Mouse (Mus musculus) lung, adult 2 months (tissue): ENCODE data around the gene Nkx1-2. TPM values are rescaled to one million over a fixed set of nuclear protein-coding genes. Genes with fewer than 3 reads are reported as not detected.

Experiments
- DNase-seq: peaks from one replicate; pipeline ENCODE4 v3.0.0; 2022
- H3K4me1 ChIP-seq: fragments of 200-500 bp; 2 replicates; pipeline ENCODE4 v1.6.1; 2011; ENCODE audit warnings: low read length; ENCODE audit not compliant: control insufficient read depth, insufficient read depth
- H3K4me3 ChIP-seq: fragments of 200-500 bp; replicated peaks from 2 replicates; pipeline ENCODE3; 2011; ENCODE audit warnings: low read depth, mild to moderate bottlenecking, control low read depth, low read length; ENCODE audit errors: extremely low read depth
- CTCF ChIP-seq: fragments of 200-500 bp; IDR thresholded peaks from 2 replicates; pipeline ENCODE4 v1.5.1; 2011; ENCODE audit warnings: mild to moderate bottlenecking, low read length, control low read depth; ENCODE audit not compliant: insufficient read depth
- POLR2A ChIP-seq: fragments of 200-500 bp; IDR thresholded peaks from 2 replicates; pipeline ENCODE4 v1.6.1; 2011; ENCODE audit warnings: low read depth, mild to moderate bottlenecking, control low read depth, low read length, borderline replicate concordance; ENCODE audit errors: extremely low read depth
- WGBS: fragments of 180-500 bp; shearing (Covaris S2); methylation state at CpG from one replicate; pipeline ENCODE4 v1.1.7; 2018; 5-methylcytosine and 5-hydroxymethylcytosine counted together
- polyA plus RNA-seq: library from polyadenylated mRNA; depleted of rRNA; stranded (reverse); fragments of >200 nt; gene quantifications from 2 replicates; pipeline ENCODE4 v1.2.3, GENCODE M21; 2012

Gene Nkx1-2
- polyA plus RNA-seq, 1 experiment: not detected

DNA sequence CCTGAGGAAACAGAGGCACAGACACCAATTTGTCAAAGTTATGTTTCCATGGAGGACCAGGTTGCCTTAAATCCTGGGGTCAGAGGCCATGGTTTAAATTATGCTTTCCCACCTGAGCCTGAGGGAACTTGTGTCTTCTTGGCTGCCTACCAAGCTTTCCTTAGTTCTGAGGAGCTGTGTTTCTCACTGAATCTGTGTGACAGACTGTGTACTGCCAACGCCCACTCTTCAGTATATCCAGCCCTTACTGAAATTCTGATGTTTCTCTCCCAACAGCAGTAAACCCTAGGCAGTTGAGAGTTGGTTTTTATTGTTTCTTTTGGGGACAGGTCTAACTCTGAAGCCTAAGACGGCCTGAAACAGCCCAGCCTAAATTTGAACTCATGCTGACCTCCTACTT, 5.7 kb downstream of the Nkx1-2 start:
- WGBS: 79% methylated on average over 2 of the region's 2 CpGs
- Histone ChIP-seq H3K4me3 (no peak overlapping the region), H3K4me1 (no peaks in the 10 kb centered on the region)
- DNase-seq: no peak
- no peak for TF ChIP-seq POLR2A
- TF ChIP-seq CTCF: no peak

GRCm38 (mm10) chr7:132589610-132590009, 9.8 kb downstream of the Nkx1-2 start:
- no peak for TF ChIP-seq POLR2A
- TF ChIP-seq CTCF: no peak
- no peak overlapping the region for H3K4me3 ChIP-seq
- 64% methylated on average over 5 of the region's 5 CpGs for WGBS
- H3K4me1 ChIP-seq: no peaks in the 10 kb centered on the region
- DNase-seq: no peak

GRCm38 (mm10) chr7:132587167-132587566, 12.3 kb downstream of the Nkx1-2 start:
- WGBS: 59% methylated on average over 5 of the region's 5 CpGs
- H3K4me3 ChIP-seq: no peak overlapping the region
- no peak for DNase-seq
- no peaks in the 10 kb centered on the region for H3K4me1 ChIP-seq
- TF ChIP-seq POLR2A (no peak), CTCF (no peak)

DNA sequence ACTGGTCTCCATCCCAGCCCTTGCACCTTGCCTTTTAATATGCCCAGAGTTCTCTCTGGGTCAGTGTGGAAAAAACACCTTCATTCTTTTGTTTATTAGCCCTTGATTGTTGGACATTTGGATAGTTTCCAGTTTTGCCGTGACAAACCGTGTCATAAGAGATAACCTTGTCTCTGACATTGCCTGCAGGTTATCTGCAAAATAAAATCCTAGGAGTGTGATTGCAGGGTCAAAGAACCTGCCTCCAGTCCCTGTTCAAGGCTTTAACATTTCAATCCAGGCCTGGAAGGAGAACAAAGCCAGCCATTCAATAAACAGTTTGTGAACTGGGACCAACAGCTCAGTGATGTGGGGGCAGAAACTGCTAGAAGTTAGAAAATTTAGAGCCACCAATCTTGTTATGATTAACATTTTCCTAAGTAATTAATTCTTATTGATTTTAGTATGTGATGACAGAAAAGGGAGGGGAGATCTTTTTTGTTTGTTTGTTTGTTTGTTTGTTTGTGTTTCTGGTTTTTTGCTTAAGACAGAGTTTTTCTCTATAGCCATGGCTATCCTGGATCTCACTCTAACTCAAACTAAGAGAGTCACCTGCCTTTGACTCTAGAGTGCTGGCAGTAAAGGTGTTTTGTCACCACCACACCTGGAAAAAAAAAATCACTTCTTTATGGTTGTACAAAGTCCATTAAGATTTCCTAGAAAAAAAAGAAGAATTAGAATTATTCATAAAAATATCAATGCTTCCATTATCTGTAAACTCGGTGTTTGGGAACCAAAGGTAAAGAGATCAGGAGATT, 13.5 kb downstream of the Nkx1-2 start:
- no peak for TF ChIP-seq POLR2A
- TF ChIP-seq CTCF: no peak
- DNase-seq: no peak
- H3K4me1 ChIP-seq: no peaks in the 10 kb centered on the region
- 50% methylated on average over 3 of the region's 3 CpGs for WGBS
- no peak overlapping the region for H3K4me3 ChIP-seq

DNA sequence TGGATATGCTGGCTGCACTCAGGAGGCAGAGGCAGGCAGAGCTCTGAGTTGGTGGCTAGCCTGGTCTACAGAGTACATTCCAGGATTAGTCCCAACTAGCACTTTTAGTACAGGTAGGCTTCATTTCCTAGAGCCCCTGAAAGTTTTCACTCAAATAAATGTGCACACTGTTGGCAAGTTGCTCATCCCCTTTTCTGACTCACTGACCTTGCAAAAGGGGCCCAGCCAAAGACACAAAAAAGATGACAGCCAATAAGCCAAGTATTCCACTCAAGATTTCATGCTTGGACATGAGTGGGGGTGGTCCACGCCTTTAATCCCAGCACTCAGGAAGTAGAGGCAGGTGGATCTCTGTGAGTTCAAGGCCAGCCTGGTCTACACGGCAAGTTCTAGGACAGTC, 18.0 kb downstream of the Nkx1-2 start:
- TF ChIP-seq POLR2A (no peak), CTCF (no peak)
- H3K4me1 ChIP-seq: peaks cover 3% of the 10 kb centered on the region
- WGBS: 90% methylated on average over 2 of the region's 2 CpGs
- no peak for DNase-seq
- no peak overlapping the region for H3K4me3 ChIP-seq

GRCm38 (mm10) chr7:132580511-132580910, 18.9 kb downstream of the Nkx1-2 start:
- WGBS: 66% methylated on average over 6 of the region's 6 CpGs
- peaks cover 4% of the 10 kb centered on the region for H3K4me1 ChIP-seq
- DNase-seq: no peak
- TF ChIP-seq CTCF: no peak
- no peak for TF ChIP-seq POLR2A
- no peak overlapping the region for H3K4me3 ChIP-seq

DNA sequence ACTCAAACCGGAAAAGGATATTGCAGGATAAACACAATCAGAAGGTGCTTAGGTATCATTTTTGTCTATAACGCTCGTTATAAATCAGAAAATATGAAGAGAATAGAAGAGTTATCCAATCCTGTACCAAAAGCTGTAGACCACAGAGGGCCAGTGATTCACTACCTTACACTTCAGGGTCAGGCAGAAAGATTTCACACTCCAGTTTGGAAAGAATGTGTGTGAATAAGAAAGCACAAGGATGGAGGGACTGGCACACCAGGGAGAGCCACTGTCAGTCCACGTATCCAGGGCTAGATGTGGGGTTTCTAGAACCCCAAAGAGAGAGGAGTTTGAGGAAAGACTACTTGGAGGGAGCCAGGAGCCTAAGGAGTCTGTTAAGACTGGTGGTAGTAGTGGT, 22.5 kb downstream of the Nkx1-2 start:
- DNase-seq: no peak
- Histone ChIP-seq H3K4me1 (peaks cover 4% of the 10 kb centered on the region), H3K4me3 (no peak overlapping the region)
- no peak for TF ChIP-seq CTCF
- TF ChIP-seq POLR2A: no peak
- WGBS: 32% methylated on average over 4 of the region's 4 CpGs

DNA sequence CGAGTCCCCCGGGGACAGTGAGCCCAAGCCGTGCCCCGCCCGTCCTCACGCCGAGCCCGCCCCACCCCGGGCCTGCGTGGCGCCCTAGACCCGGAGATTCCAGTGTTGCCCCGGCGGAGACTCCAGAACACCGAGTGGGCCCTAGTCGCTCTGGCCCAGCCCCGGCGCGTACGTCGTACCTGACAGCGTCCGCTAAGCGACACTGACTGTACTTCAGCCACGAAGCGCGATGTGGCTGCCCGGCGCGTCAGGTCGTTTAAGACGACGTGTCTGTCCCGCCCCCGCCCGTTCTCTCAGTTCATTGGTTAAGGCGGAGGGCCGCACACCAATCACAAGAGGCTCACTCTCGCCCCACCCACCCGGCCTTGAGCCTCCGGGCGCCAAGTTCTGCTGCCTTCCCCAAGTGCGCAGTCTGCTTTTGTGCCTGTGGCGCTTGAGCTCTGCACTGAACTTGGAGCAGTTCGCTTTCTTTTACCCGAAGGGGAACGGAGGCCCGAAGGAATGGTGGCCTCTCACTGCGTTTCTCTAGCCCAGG, 23.3 kb downstream of the Nkx1-2 start, which contains the start of gene Oat:
Gene Oat (minus strand): TSS at position 283 of the 535 bp plus-strand sequence.
- TF ChIP-seq CTCF: no peak
- peak; percentile 99 for TF ChIP-seq POLR2A
- peak; percentile 92 for DNase-seq
- peaks cover 4% of the 10 kb centered on the region for H3K4me1 ChIP-seq
- H3K4me3 ChIP-seq: peak within 1 kb of the TSS; percentile 92
- WGBS: under 1% methylated on average over 49 of the region's 49 CpGs

DNA sequence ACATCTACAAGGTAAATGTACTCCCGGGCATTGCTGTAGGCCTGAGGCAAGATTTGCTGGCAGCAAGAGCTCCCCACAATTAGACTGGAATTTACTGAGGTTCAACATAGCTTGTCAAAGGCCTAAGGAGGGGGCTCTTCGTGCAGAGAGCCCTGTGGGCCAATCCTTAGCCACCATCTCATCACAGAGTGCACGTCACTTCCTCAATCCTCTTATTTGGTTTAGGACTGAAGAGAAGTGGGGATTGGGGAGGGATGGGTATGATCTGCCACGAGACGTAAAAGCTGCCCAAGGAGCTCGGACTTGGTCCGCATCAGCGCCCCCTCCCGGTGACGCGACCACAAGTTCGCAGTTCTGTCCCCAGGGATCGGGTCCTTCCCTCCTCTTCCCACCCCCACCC, 23.8 kb downstream of the Nkx1-2 start:
- TF ChIP-seq CTCF (peak; percentile 71), POLR2A (peak; percentile 25; the same call in 1 of the 2 replicates)
- Histone ChIP-seq H3K4me3 (peak overlapping the region; percentile 92), H3K4me1 (peaks cover 4% of the 10 kb centered on the region)
- WGBS: under 1% methylated on average over 13 of the region's 13 CpGs
- peak; percentile 75 for DNase-seq

DNA sequence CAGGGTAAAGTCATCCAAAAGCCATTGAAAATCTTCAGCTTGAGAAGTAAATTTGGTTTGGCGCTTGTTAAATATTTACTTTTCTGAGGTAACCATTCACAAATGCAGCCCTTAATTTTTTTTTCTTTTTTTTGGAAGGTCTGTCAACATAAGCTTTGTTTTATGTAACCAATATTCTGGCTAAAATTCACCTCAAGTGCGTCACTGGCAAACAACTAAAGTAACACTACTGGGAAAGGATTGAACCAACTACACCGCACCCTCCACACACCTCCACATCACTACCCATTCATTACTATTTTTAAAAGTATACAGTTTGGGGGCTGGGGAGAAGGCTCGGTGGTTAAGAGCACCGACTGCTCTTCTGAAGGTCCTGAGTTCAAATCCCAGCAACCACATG, 24.8 kb downstream of the Nkx1-2 start:
- Histone ChIP-seq H3K4me3 (no peak overlapping the region), H3K4me1 (peaks cover 6% of the 10 kb centered on the region)
- DNase-seq: no peak
- 63% methylated on average over 5 of the region's 5 CpGs for WGBS
- TF ChIP-seq POLR2A: no peak
- TF ChIP-seq CTCF: no peak
